Mouse (Mus musculus) heart, embryonic 10.5 days (tissue): ENCODE data around the gene Rorb. TPM values are rescaled to one million over a fixed set of nuclear protein-coding genes. Genes with fewer than 3 reads are reported as not detected.

Experiments
- DNase-seq: peaks from one replicate; pipeline ENCODE4 v3.0.0-alpha.2; 2017; ENCODE audit warnings: low spot score
- H3K27ac ChIP-seq: fragments of 300-500 bp; sonication (generic); 2 replicates; pipeline ENCODE4 v1.5.1; 2016; ENCODE audit warnings: mild to moderate bottlenecking
- H3K27me3 ChIP-seq: fragments of 300-500 bp; sonication (generic); 2 replicates; pipeline ENCODE4 v1.6.1; 2016; ENCODE audit warnings: mild to moderate bottlenecking; ENCODE audit not compliant: poor library complexity, insufficient read depth, severe bottlenecking
- H3K36me3 ChIP-seq: fragments of 300-500 bp; sonication (generic); 2 replicates; pipeline ENCODE4 v1.6.1; 2016; ENCODE audit warnings: mild to moderate bottlenecking, moderate library complexity
- H3K4me1 ChIP-seq: fragments of 300-500 bp; sonication (generic); 2 replicates; pipeline ENCODE4 v1.6.1; 2016; ENCODE audit warnings: mild to moderate bottlenecking
- H3K4me3 ChIP-seq: fragments of 300-500 bp; sonication (generic); 2 replicates; pipeline ENCODE4 v1.5.1; 2016; ENCODE audit warnings: mild to moderate bottlenecking, moderate library complexity
- H3K9me3 ChIP-seq: fragments of 300-500 bp; sonication (generic); 2 replicates; pipeline ENCODE4 v1.6.1; 2016; ENCODE audit warnings: mild to moderate bottlenecking, moderate library complexity
- WGBS: fragments of 180-500 bp; shearing (Covaris S2); methylation state at CpG from one replicate; pipeline ENCODE4 v1.1.7; 2016; 5-methylcytosine and 5-hydroxymethylcytosine counted together
- polyA plus RNA-seq: library from polyadenylated mRNA; unstranded; fragments of >200 nt; fragmentation: Nextera tagmentation; extraction: Ambion mirVana; gene quantifications from 2 replicates; pipeline ENCODE4 v1.2.1, GENCODE M21; 2016

Rorb gene
- polyA plus RNA-seq, 1 experiment from 2014 or later: 0.14 TPM

GRCm38 (mm10) chr19:19089427-19089826 is 21.6 kb downstream of the Rorb start:
- DNase-seq: no peak
- no peak overlapping the region for H3K27ac ChIP-seq
- H3K27me3 ChIP-seq: no peaks in the 10 kb centered on the region
- H3K4me3 ChIP-seq: no peak overlapping the region
- H3K4me1 ChIP-seq: no peaks in the 10 kb centered on the region
- H3K36me3 ChIP-seq: no peaks in the 10 kb centered on the region
- H3K9me3 ChIP-seq: no peaks in the 10 kb centered on the region
- WGBS: 72% methylated on average over 7 of the region's 7 CpGs

- no peak overlapping the region for H3K4me3 ChIP-seq
- DNase-seq: no peak
- 73% methylated on average over 8 of the region's 8 CpGs for WGBS
- no peaks in the 10 kb centered on the region for H3K36me3 ChIP-seq
- H3K4me1 ChIP-seq: no peaks in the 10 kb centered on the region
- H3K27ac ChIP-seq: no peak overlapping the region
- H3K9me3 ChIP-seq: no peaks in the 10 kb centered on the region
- no peaks in the 10 kb centered on the region for H3K27me3 ChIP-seq
Measured at GRCm38 (mm10) chr19:19077880-19078279, 33.1 kb downstream of the Rorb start.

GRCm38 (mm10) chr19:19074756-19075155 is 36.2 kb downstream of the Rorb start:
- no peaks in the 10 kb centered on the region for H3K4me1 ChIP-seq
- H3K27me3 ChIP-seq: no peaks in the 10 kb centered on the region
- H3K9me3 ChIP-seq: no peaks in the 10 kb centered on the region
- WGBS: 71% methylated on average over 6 of the region's 6 CpGs
- no peaks in the 10 kb centered on the region for H3K36me3 ChIP-seq
- H3K27ac ChIP-seq: no peak overlapping the region
- no peak for DNase-seq
- no peak overlapping the region for H3K4me3 ChIP-seq

GRCm38 (mm10) chr19:19058710-19059398 is 52.1 kb downstream of the Rorb start:
- H3K9me3 ChIP-seq: no peaks in the 10 kb centered on the region
- H3K27ac ChIP-seq: no peak overlapping the region
- DNase-seq: no peak
- H3K4me1 ChIP-seq: no peaks in the 10 kb centered on the region
- no peaks in the 10 kb centered on the region for H3K27me3 ChIP-seq
- no peaks in the 10 kb centered on the region for H3K36me3 ChIP-seq
- WGBS: 79% methylated on average over 10 of the region's 10 CpGs
- no peak overlapping the region for H3K4me3 ChIP-seq

- H3K36me3 ChIP-seq: no peaks in the 10 kb centered on the region
- H3K27ac ChIP-seq: no peak overlapping the region
- no peaks in the 10 kb centered on the region for H3K4me1 ChIP-seq
- 86% methylated on average over 8 of the region's 8 CpGs for WGBS
- no peaks in the 10 kb centered on the region for H3K27me3 ChIP-seq
- H3K4me3 ChIP-seq: no peak overlapping the region
- DNase-seq: no peak
- no peaks in the 10 kb centered on the region for H3K9me3 ChIP-seq
Measured at GRCm38 (mm10) chr19:19058201-19058600, 52.8 kb downstream of the Rorb start.

GRCm38 (mm10) chr19:19043138-19043537 is 67.9 kb downstream of the Rorb start:
- Histone ChIP-seq H3K4me1 (no peaks in the 10 kb centered on the region), H3K27me3 (no peaks in the 10 kb centered on the region), H3K9me3 (no peaks in the 10 kb centered on the region), H3K4me3 (no peak overlapping the region), H3K27ac (no peak overlapping the region), H3K36me3 (no peaks in the 10 kb centered on the region)
- whole genome bisulfite sequencing: 45% methylated on average over 2 of the region's 2 CpGs
- DNase-seq: no peak

- Histone ChIP-seq H3K4me1 (no peaks in the 10 kb centered on the region), H3K27me3 (no peaks in the 10 kb centered on the region), H3K9me3 (no peaks in the 10 kb centered on the region), H3K36me3 (no peaks in the 10 kb centered on the region), H3K27ac (no peak overlapping the region), H3K4me3 (no peak overlapping the region)
- DNase-seq: no peak
- 65% methylated on average over 2 of the region's 2 CpGs for WGBS
Measured at GRCm38 (mm10) chr19:19040800-19041199, 70.2 kb downstream of the Rorb start.

GRCm38 (mm10) chr19:19034482-19035315 is 76.3 kb downstream of the Rorb start:
- no peaks in the 10 kb centered on the region for H3K4me1 ChIP-seq
- no peak overlapping the region for H3K4me3 ChIP-seq
- 79% methylated on average over 5 of the region's 5 CpGs for WGBS
- DNase-seq: no peak
- H3K9me3 ChIP-seq: no peaks in the 10 kb centered on the region
- H3K36me3 ChIP-seq: no peaks in the 10 kb centered on the region
- H3K27ac ChIP-seq: no peak overlapping the region
- H3K27me3 ChIP-seq: no peaks in the 10 kb centered on the region

- Histone ChIP-seq H3K36me3 (no peaks in the 10 kb centered on the region), H3K9me3 (no peaks in the 10 kb centered on the region), H3K27ac (no peak overlapping the region), H3K27me3 (no peaks in the 10 kb centered on the region), H3K4me3 (no peak overlapping the region), H3K4me1 (no peaks in the 10 kb centered on the region)
- no peak for DNase-seq
- 75% methylated on average over 3 of the region's 3 CpGs for WGBS
Measured at GRCm38 (mm10) chr19:19033974-19034373, 77.0 kb downstream of the Rorb start.

GRCm38 (mm10) chr19:19005144-19005543 is 105.9 kb downstream of the Rorb start:
- Histone ChIP-seq H3K27ac (no peak overlapping the region), H3K4me1 (no peaks in the 10 kb centered on the region), H3K27me3 (no peaks in the 10 kb centered on the region), H3K4me3 (no peak overlapping the region), H3K36me3 (no peaks in the 10 kb centered on the region), H3K9me3 (no peaks in the 10 kb centered on the region)
- DNase-seq: no peak
- 69% methylated on average over 6 of the region's 6 CpGs for WGBS

- H3K27ac ChIP-seq: no peak overlapping the region
- no peak overlapping the region for H3K4me3 ChIP-seq
- DNase-seq: no peak
- no peaks in the 10 kb centered on the region for H3K4me1 ChIP-seq
- no peaks in the 10 kb centered on the region for H3K9me3 ChIP-seq
- WGBS: 70% methylated on average over 9 of the region's 11 CpGs
- H3K36me3 ChIP-seq: no peaks in the 10 kb centered on the region
- no peaks in the 10 kb centered on the region for H3K27me3 ChIP-seq
Measured at GRCm38 (mm10) chr19:19004023-19004656, 106.9 kb downstream of the Rorb start.

GRCm38 (mm10) chr19:18998966-18999365 is 112.0 kb downstream of the Rorb start:
- Histone ChIP-seq H3K36me3 (no peaks in the 10 kb centered on the region), H3K9me3 (no peaks in the 10 kb centered on the region), H3K4me3 (no peak overlapping the region), H3K4me1 (no peaks in the 10 kb centered on the region), H3K27me3 (no peaks in the 10 kb centered on the region), H3K27ac (no peak overlapping the region)
- 82% methylated on average over 8 of the region's 8 CpGs for WGBS
- DNase-seq: no peak

- Histone ChIP-seq H3K36me3 (no peaks in the 10 kb centered on the region), H3K4me3 (no peak overlapping the region), H3K27me3 (no peaks in the 10 kb centered on the region), H3K4me1 (no peaks in the 10 kb centered on the region), H3K9me3 (no peaks in the 10 kb centered on the region), H3K27ac (no peak overlapping the region)
- DNase-seq: no peak
- 70% methylated on average over 1 of the region's 1 CpGs for WGBS
Measured at GRCm38 (mm10) chr19:18997711-18998110, 113.3 kb downstream of the Rorb start.
